In the genomic region with DNA sequence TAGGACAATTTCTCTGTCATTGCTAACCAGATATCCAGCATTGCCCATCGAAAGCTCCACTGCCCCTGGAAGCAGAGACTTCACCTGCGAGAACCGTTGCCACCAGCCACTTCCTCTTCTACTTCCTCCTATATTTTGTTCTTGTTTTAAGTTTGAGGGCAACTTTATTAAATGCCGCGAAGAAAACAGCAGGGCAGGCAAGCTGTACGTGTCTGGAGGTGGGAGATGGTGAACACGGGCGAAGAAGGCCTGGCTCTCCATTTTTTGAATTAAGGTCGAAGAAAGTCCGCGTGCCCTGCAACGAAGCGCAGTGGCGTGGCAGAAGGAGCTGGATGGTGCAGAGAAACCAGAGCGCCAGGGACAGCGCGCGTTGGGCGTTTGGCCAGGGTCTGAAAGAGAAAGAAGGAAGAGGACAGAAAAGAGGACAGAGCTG, we compare ENCODE assay signal across 1 mouse cellular context.
TF ChIP-seq lines count a peak whose summit lies in the region.

No protein-coding gene starts in this region.

TF ChIP-seq in MEL, 35 proteins besides CTCF, POLR2A, EP300 and RAD21:
- TF ChIP-seq TBP (IDR thresholded peaks at IDR 0.05; ENCODE audit: low read depth, low read length): 0 out of 2 replicates have a peak, but pooled peaks have one; percentile 18
- no peak for TF ChIP-seq JUND (IDR thresholded peaks at IDR 0.05; ENCODE audit: low read depth, low read length)
- TF ChIP-seq POLR2AphosphoS2 (IDR thresholded peaks at IDR 0.05; ENCODE audit: low read length): peak; percentile 49; the same call in 1 of the 2 replicates
- TF ChIP-seq MXI1 (IDR thresholded peaks at IDR 0.05; ENCODE audit: low read depth, low read length): peak; percentile 67
- TF ChIP-seq USF1 (IDR thresholded peaks at IDR 0.05; ENCODE audit: low read depth, low read length): no peak
- peak; percentile 80 for TF ChIP-seq MAX (IDR thresholded peaks at IDR 0.05; ENCODE audit: low read length)
- TF ChIP-seq NELFE (IDR thresholded peaks at IDR 0.05; ENCODE audit: low read depth, low read length): peak; percentile 47
- peak; percentile 54 for TF ChIP-seq ELF1 (IDR thresholded peaks at IDR 0.05; ENCODE audit: low read depth, low read length)
- peak; percentile 43; the same call in 1 of the 2 replicates for TF ChIP-seq ZMIZ1 (IDR thresholded peaks at IDR 0.05; ENCODE audit: low read depth, low read length)
- no peak for TF ChIP-seq GATA1 (IDR thresholded peaks at IDR 0.05; ENCODE audit: low read depth, low read length)
- TF ChIP-seq TCF12 (IDR thresholded peaks at IDR 0.05; ENCODE audit: low read depth, low read length): peak; percentile 39; the same call in 1 of the 2 replicates
- peak; percentile 41; the same call in 1 of the 2 replicates for TF ChIP-seq SIN3A (IDR thresholded peaks at IDR 0.05; ENCODE audit: low read length)
- no peak for TF ChIP-seq BHLHE40 (IDR thresholded peaks at IDR 0.05; ENCODE audit: borderline replicate concordance, low read depth, low read length)
- 0 out of 2 replicates have a peak, but pooled peaks have one; percentile 54 for TF ChIP-seq HCFC1 (IDR thresholded peaks at IDR 0.05; ENCODE audit: low read depth, low read length)
- no peak for TF ChIP-seq POLR2AphosphoS5 (IDR thresholded peaks at IDR 0.05; ENCODE audit: borderline replicate concordance, low read depth, low read length)
- no peak for TF ChIP-seq USF2 (IDR thresholded peaks at IDR 0.05; ENCODE audit: borderline replicate concordance in 1 of 2, insufficient read depth in 1 of 2, low read depth in 1 of 2, low read length in 2 of 2)
- TF ChIP-seq ETS1 (IDR thresholded peaks at IDR 0.05; ENCODE audit: low read depth, low read length): peak; percentile 61
- 0 out of 2 replicates have a peak, but pooled peaks have one; percentile 32 for TF ChIP-seq RCOR1 (IDR thresholded peaks at IDR 0.05; ENCODE audit: low read depth, low read length)
- TF ChIP-seq MYC (IDR thresholded peaks at IDR 0.05; ENCODE audit: low read depth, low read length): 0 out of 2 replicates have a peak, but pooled peaks have one; percentile 27
- TF ChIP-seq MYB (IDR thresholded peaks at IDR 0.05; ENCODE audit: low read depth, low read length): peak; percentile 41; the same call in 1 of the 2 replicates
